Mouse (Mus musculus) E14TG2a.4 (cell line): Measurements from ENCODE around the gene Csf2ra.

Experiments
- CTCF ChIP-seq: conservative IDR thresholded peaks from 2 replicates; pipeline ENCODE4 v1.5.1; 2014; ENCODE audit warnings: low read length
- NANOG ChIP-seq: IDR thresholded peaks from 2 replicates; pipeline ENCODE4 v1.6.1; 2014; ENCODE audit warnings: borderline replicate concordance, low read length, mixed read lengths

GRCm38 (mm10) chr19:61226928-61227854 lies 1.0 kb downstream of the Csf2ra start:
- no peak for TF ChIP-seq CTCF
- no peak for TF ChIP-seq NANOG
